Mouse (Mus musculus) adipose tissue, adult 10 weeks (tissue): ENCODE measurements around the gene Erich3. TPM values are rescaled to one million over a fixed set of nuclear protein-coding genes. Genes with fewer than 3 reads are reported as not detected.

Experiments used
- polyA plus RNA-seq: library from polyadenylated mRNA; stranded (reverse); fragments of 350-450 nt; fragmentation: Illumina TruSeq; extraction: RNeasy Lipid Tissue Mini Kit (QIAGEN cat#74804); gene quantifications from one replicate; pipeline ENCODE4 v1.2.3, GENCODE M21; 2014; ENCODE audit warnings: low read depth, low replicate concordance

The Erich3 gene
- polyA plus RNA-seq: 3.9 TPM

DNA sequence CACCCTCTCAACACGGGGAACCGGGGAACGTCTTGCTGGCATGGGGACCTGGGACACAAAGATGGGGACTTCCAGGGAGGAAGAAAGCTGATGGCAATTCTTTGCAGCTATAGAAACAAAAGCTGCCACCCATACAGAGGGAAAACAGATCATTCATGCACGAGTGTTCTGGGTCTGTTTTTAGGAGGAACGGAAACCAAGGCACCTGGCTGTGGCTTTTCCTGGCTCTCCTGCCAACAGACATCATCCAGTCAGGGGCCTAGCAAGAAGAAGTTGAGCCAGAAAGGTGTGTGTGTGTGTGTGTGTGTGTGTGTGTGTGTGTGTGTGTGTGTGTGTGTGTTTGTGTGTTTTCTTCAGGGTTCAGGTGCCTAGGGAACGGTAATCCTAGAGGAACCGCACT is at the start of gene Erich3:
TSS of gene Erich3 (plus strand) at position 315 of the 400 bp plus-strand sequence.

Other genes with a start within 250 kb of the Erich3 start
- 18.3 TPM for gene Cryz, start 67.1 kb upstream of the Erich3 start, polyA plus RNA-seq
- 3.4 TPM for gene Tyw3, start 66.8 kb upstream of the Erich3 start, polyA plus RNA-seq